Mouse (Mus musculus) lung, postnatal 10 days (tissue): ENCODE data around the gene Nit1.

Experiments
- DNase-seq: peaks from one replicate; pipeline ENCODE4 v3.0.0; 2021

Nit1 gene

GRCm38 (mm10) chr1:171345225-171346094 lies at the start of gene Nit1, which contains the start of gene Pfdn2:
Gene Nit1 (minus strand): TSS chr1:171345646.
Gene Pfdn2 (plus strand): TSS chr1:171345670.
- peak; percentile 93 for DNase-seq

DNA sequence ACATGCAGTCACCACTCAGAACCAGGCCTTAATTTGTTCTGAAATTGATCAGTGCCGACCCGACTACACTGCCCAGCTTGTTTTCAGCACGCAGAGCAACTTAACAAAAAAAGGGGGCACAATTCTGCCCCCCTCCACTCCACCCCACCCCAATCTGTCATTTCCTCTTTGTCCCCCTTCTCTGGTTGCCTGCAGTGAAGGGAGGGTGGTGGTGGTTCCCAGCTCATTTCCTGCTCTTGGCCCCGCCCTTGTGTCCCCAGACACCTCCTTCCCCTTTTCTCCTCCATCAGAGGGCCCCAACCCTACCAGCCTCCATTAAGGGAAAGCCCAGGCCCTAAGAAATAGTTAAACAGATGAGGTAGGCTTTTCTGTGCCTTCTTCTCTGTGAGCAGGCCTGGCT lies 44.7 kb upstream of the Nit1 start:
- peak; percentile 43 for DNase-seq

DNA sequence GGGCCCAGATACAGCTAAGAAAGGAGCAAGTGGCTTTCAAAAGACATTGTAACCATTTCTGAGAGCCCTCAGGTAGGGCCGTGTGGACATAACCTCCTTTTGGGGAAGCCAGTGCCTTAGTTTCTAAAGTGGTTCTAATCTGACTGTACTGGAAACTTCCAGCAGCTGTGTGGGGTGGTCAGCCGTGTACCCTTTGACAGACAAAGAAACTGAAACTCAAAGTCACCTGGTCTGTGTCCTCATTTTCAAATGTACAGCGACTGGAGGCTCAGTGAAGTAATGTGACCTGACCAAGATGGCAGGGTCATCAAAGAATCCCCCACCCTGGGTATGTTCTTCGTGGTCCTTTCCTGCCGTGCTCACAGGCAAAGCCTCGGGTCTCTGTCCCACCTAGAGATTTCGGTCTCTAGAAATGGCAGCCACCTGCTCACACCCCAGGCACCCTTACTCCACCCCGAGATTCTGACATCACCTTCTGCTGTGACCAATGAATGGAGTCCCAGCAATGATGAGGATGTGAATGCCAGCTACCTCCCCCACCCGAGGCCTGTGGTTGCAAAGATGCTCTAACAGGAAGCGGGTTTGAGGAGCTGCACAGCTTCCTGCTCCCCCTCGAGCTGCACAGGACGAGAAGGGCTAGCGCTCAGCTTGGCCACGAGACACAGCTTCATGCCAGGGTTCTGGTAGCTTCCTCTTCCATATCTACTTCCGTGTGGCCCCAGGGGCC lies 43.1 kb upstream of the Nit1 start, which contains the start of gene Arhgap30:
Arhgap30 (plus strand) TSS at position 579 of the 727 bp plus-strand sequence.
- peak; percentile 68 for DNase-seq

GRCm38 (mm10) chr1:171387099-171387498 lies 41.7 kb upstream of the Nit1 start:
- peak; percentile 38 for DNase-seq

GRCm38 (mm10) chr1:171385171-171385570 lies 39.7 kb upstream of the Nit1 start:
- no peak for DNase-seq

- no peak for DNase-seq
These were observed 38.9 kb upstream of the Nit1 start for GRCm38 (mm10) chr1:171384361-171384760.

GRCm38 (mm10) chr1:171382096-171382620 lies 36.7 kb upstream of the Nit1 start:
- no peak for DNase-seq

- DNase-seq = peak; percentile 94
These were observed 34.6 kb upstream of the Nit1 start for GRCm38 (mm10) chr1:171379935-171380599.

GRCm38 (mm10) chr1:171378298-171378697 lies 32.9 kb upstream of the Nit1 start:
- no peak for DNase-seq

GRCm38 (mm10) chr1:171375646-171376097 lies 30.2 kb upstream of the Nit1 start:
- DNase-seq = peak; percentile 68

DNA sequence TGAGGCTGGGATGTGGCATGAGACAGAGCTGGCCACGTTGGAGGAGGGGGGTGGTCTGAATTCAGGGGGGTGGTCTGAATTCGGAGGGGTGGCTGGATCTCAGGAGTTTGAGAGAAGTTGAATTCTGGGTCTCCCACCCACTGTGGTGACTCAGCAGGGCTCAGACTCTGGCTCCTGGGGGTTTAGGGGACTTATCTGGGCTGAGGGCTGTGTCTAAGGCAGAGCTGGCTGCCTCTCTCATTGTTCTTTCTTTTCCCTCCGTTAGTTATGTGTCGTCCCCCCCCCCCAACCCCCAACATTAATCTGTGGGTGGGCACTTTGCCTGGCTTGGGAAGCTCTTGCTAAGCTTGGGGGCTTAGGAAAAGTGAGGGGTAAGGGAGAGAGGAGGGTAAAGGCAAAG lies 28.5 kb upstream of the Nit1 start:
- no peak for DNase-seq

DNA sequence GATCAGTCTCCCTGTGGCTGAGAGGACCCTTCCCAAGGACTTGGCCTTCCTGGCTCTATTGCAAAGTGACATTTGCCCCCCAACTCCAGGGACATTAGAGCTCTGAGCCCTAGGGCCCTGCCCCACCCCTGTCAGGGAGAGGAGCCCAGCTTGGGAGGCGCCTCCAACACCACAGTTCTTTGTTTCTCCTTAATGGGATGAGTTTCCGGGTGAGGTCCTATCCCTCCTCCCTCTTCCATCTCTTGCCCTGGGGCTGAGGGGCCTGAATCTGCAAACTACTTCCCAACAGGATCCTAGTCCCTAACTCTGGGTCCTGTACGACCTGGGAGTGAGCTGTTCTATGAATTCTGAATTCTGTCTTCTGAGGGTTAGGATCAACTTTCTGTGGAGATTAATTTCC lies 27.4 kb upstream of the Nit1 start:
- no peak for DNase-seq

GRCm38 (mm10) chr1:171369845-171370556 lies 24.6 kb upstream of the Nit1 start, which contains the start of gene Nectin4:
Gene Nectin4 (plus strand): TSS chr1:171370099.
- peak; percentile 71 for DNase-seq

- no peak for DNase-seq
These were observed 20.5 kb upstream of the Nit1 start for GRCm38 (mm10) chr1:171365934-171366333.

DNA sequence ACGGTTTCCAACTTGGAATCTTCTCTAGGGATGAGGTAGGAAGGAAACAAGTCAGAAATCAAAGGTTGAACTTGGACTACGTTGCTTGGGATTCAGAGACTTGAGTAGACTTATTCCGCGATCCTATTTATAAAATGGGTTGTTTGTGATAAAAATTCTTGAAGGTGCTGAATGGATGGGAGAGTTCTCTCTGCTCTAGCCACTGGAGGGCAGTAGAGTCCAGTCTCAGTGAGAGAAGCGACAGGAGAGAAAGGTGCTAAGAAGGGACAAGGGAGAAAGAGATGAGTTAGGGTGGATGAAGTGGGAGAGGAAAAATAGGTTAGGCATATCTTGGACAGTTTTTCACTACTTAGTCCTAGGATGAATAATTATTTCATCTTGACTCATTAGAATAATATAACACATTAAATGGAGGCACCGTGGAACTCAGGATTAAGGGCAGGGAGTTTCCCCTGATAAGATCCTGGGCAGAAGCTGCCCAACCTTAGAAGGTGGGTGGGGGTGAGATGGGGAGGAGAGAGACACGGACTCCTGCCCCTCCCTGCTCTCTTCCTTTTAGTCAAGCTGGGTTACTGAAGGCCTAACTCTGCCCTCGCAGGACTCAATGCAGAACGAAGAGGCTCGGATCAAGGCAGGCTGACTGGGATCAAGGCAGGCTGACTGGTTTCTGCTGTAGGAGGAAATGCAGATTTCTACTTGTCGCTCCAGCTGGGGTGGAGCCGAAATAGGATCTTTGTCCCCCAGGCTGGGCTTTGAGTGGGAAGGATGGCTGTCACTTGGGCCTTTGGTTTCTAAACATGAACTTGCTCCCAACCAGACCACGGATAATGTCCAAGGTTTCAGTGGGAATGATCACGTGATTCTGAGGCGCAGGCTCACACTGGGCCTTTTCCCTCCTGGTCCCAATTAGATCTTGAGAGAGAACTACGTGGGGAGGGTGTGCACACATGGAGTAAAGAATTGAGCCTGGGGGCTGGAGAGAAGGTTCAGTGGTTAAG lies 16.0 kb upstream of the Nit1 start:
- peak; percentile 86 for DNase-seq

DNA sequence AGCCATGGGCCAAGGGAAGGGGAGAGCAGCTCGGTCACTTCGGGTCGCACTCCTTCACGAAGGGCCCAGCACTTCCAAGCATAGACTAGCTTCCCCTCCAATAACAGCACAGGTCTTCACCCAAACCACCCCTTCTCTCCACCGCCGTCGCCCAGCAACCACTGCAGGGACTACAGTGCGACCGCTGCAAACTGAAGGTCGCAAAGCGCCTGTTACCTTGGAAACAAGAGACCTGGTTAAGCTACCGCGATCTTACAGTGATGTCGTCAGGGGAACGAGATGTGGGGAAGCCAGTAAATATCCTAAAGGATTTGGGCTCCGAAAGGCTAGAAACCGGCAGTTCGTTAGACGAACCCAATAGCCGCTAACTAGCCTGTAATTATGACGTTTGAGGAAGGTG lies 15.2 kb upstream of the Nit1 start, which contains the start of gene Klhdc9:
Klhdc9 (minus strand) TSS at position 143 of the 400 bp plus-strand sequence.
- DNase-seq = peak; percentile 95

GRCm38 (mm10) chr1:171360253-171360652 lies 14.8 kb upstream of the Nit1 start:
- DNase-seq = peak; percentile 21

DNA sequence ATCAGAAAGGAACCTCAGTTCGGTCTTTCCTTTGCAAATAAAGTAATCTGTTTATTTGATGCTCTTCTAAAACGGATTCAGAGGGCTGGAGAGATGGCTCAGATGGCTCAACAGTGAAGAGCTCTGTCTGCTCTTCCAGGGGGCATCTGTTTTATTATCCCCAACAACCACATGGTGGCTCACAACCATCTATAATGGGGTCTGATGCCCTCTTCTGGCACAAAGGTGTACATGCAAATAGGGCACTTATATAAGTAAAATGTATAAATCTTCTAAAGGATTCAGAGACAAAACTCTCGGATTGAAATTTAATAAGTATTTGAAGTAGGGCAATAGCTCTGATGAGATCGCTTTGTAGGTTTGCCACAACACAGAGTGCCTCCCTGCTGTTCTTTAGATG lies 13.0 kb upstream of the Nit1 start:
- DNase-seq = peak; percentile 46

DNA sequence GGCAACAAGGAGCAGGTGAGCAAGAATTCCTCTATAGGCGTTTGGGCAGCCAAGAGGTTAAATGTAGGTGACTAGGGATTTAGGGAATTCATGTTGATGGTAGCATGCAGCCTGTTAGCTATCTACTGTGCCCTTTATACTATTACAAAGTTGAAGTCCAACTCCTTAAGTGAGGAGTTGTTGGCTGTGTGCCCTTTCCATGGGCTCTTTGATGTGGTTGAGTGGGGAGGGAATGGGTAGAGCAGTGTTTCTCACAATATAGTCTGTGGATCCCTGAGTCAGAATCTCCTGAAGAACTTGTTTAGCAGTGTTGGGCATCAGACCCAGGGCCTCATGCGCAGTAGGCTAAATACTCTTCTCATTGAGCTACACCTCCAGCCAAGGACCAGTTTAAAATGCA lies 11.4 kb upstream of the Nit1 start:
- no peak for DNase-seq

DNA sequence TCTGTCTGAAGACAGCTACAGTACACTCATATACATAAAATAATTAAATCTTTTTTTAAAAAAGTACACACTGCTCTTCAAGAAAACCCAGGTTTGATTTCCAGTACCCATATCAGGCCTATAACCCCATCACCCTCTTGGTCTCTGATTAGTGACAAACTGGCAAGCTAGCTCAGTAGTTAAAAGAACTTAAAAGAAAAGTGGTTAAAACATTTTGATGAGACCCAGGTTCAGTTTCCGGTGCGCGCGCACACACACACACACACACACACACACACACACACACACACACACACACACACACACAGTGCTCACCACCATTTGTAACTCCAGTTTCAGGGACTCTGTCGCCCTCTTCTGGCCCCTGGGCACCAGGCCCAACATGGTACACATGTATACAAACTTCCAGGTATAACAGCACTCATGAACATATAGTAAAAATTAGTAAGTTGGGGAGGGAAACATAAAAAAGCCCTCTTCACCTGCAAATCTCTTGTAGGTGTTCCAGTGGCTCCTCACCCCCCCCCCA lies 10.4 kb upstream of the Nit1 start:
- peak; percentile 42 for DNase-seq
